Mouse (Mus musculus): ENCODE results near the gene Slc17a8. TPM values are rescaled to one million over a fixed set of nuclear protein-coding genes. Genes with fewer than 3 reads are reported as not detected.
A peak's percentile ranks its signal among the peaks of the same experiment; 100 is the strongest.

Slc17a8 gene
- total RNA-seq, 2 experiments from 2014 or later: 3.1 to 3.5 TPM

DNA sequence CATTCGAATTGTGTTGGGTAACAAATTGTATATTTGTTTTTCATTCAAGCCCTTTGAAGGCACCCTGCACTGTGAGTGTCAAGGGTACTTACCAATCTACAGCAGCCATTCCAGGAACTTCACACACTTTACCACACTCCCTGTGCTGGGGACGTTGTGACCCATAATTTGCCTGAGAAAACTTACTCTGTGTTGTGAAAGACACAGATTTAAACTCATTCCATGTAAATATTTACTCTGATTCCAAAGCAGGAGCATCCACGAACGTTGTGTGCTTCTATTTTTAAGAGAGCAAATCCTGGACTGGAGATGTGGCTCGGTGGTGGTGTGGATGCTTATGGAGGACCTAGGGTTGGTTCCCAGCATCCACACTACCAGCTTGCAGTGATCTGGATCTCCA is 10.8 kb upstream of the Slc17a8 start:
- Histone ChIP-seq H3K27ac (no peak overlapping the region), H3K4me3 (no peak overlapping the region)
- DNase-seq (ENCODE audit: low spot score in 2 of 2): no peak
- no peak for TF ChIP-seq CTCF (conservative IDR thresholded peaks at IDR 0.05)

GRCm38 (mm10) chr10:89630564-89630963 is 9.5 kb upstream of the Slc17a8 start:
- TF ChIP-seq CTCF (conservative IDR thresholded peaks at IDR 0.05): no peak
- Histone ChIP-seq H3K27ac (no peak overlapping the region), H3K4me3 (no peak overlapping the region)
- DNase-seq (ENCODE audit: low spot score in 2 of 2): no peak

- H3K4me3 ChIP-seq: no peak overlapping the region
- peak; percentile 89 for TF ChIP-seq CTCF (conservative IDR thresholded peaks at IDR 0.05)
- peak; percentile 55 to 81 for DNase-seq (ENCODE audit: low spot score in 2 of 2)
- no peak overlapping the region for H3K27ac ChIP-seq
Measured at GRCm38 (mm10) chr10:89630052-89630451, 9.0 kb upstream of the Slc17a8 start.

DNA sequence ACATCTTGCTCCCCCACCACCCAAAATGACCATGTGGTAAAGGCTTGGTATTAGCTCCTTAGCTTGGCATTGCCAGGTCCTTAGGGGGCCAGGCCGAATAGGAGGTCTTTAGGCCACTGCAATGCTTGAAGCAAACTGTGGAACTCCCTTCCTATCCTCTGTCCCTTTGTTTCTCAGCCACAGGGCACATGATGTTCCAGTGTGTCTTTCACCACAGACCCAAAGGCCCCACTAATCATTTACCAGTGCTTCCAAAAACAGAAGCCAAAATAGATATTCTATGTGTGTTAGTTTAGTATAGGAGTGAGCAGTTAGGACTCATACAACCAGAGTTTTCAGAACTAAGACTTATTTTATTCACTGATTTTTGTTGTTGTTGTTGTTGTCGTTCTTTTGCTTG is 5.7 kb upstream of the Slc17a8 start:
- Histone ChIP-seq H3K4me3 (no peak overlapping the region), H3K27ac (no peak overlapping the region)
- DNase-seq (ENCODE audit: low spot score in 2 of 2): no peak
- TF ChIP-seq CTCF (conservative IDR thresholded peaks at IDR 0.05): no peak

DNA sequence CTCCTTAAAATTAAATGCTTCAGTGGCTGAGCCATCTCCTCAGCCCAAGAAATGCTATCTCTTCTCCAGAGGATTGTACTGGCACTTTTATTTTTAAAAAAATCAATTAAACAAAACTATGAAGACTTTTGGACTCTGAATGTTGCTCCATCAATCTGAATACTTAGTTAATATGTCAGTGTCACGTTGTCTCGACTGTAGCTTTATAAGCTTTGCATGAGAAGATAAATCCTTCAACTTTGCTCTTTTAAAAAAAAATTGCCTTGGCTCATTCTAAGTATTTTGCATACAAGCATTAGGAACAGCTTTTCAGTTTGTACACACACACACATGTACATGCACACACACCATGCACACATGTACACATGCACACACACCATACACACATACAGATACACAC is 3.1 kb upstream of the Slc17a8 start:
- TF ChIP-seq CTCF (conservative IDR thresholded peaks at IDR 0.05): no peak
- no peak for DNase-seq (ENCODE audit: low spot score in 2 of 2)
- Histone ChIP-seq H3K27ac (no peak overlapping the region), H3K4me3 (no peak overlapping the region)

DNA sequence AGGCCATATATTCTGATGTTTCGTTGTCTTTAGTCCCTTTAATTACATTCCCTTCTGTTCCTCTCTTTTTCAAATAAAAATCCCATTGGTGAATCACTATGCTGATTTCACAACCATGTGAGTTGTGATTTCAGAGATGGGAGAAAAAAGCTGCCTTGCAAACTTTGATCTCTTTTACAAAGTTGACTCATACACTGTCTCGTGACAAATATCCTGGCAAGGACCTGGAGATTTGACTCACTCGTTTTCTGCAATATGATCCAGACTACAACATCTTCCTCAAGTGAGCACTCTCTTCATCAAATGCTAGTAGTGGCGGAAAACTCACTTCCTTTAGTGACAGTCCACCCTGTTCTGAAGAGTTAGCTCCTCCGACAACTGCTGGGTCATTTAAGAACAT is 21.7 kb downstream of the Slc17a8 start:
- DNase-seq (ENCODE audit: low spot score in 2 of 2): no peak
- no peak for TF ChIP-seq CTCF (conservative IDR thresholded peaks at IDR 0.05)
- no peak overlapping the region for H3K27ac ChIP-seq
- no peak overlapping the region for H3K4me3 ChIP-seq

DNA sequence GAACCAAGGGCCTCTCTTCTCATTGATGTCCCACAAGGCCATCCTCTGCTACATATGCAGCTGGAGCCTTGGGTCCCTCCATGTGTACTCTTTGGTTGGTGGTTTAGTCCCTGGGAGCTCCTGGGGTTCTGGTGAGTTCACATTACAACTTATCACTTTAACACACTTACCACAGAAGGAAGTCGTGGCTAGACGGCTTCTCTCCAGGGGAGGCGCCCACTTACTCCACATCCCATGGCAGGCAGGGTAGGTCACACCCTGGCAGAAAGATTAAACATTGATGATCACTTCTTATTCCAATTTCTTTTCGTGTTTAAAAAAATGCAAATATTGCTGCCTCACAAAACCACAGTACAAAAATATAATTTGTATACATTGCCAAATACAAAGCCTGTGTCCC is 23.8 kb downstream of the Slc17a8 start:
- DNase-seq (ENCODE audit: low spot score in 2 of 2): no peak
- no peak for TF ChIP-seq CTCF (conservative IDR thresholded peaks at IDR 0.05)
- Histone ChIP-seq H3K4me3 (no peak overlapping the region), H3K27ac (no peak overlapping the region)

GRCm38 (mm10) chr10:89595935-89596334 is 25.1 kb downstream of the Slc17a8 start:
- DNase-seq (ENCODE audit: low spot score in 2 of 2): no peak
- no peak for TF ChIP-seq CTCF (conservative IDR thresholded peaks at IDR 0.05)
- Histone ChIP-seq H3K27ac (no peak overlapping the region), H3K4me3 (no peak overlapping the region)

GRCm38 (mm10) chr10:89595514-89595913 is 25.5 kb downstream of the Slc17a8 start:
- Histone ChIP-seq H3K4me3 (no peak overlapping the region), H3K27ac (no peak overlapping the region)
- DNase-seq (ENCODE audit: low spot score in 2 of 2): no peak
- no peak for TF ChIP-seq CTCF (conservative IDR thresholded peaks at IDR 0.05)

- H3K27ac ChIP-seq: no peak overlapping the region
- no peak overlapping the region for H3K4me3 ChIP-seq
- no peak for DNase-seq (ENCODE audit: low spot score in 2 of 2)
- no peak for TF ChIP-seq CTCF (conservative IDR thresholded peaks at IDR 0.05)
Measured at GRCm38 (mm10) chr10:89594309-89594708, 26.7 kb downstream of the Slc17a8 start.

GRCm38 (mm10) chr10:89592797-89593196 is 28.3 kb downstream of the Slc17a8 start:
- DNase-seq (ENCODE audit: low spot score in 2 of 2): peak in 1 of 2 experiments; percentile 4
- Histone ChIP-seq H3K27ac (no peak overlapping the region), H3K4me3 (no peak overlapping the region)
- TF ChIP-seq CTCF (conservative IDR thresholded peaks at IDR 0.05): no peak

DNA sequence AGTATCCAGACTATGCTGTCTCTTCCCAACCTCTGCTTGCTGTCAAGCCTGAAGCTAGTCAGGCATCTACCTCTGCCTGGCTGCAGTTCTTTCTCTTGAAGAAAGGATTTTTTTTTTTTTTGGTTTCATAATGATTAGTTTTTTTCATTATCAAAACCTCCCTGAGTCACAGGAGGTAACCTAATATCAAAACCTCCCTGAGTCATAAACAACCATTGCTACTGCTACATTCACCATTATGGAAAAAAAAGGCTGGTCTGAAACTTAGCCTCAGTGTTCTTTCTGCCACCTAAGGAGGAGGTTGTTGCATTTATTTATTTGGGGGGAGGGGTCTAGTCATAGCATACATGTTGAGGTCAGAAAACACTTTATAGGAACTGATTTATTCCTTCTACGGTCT is 31.2 kb downstream of the Slc17a8 start:
- no peak for TF ChIP-seq CTCF (conservative IDR thresholded peaks at IDR 0.05)
- Histone ChIP-seq H3K4me3 (no peak overlapping the region), H3K27ac (no peak overlapping the region)
- DNase-seq (ENCODE audit: low spot score in 2 of 2): no peak

DNA sequence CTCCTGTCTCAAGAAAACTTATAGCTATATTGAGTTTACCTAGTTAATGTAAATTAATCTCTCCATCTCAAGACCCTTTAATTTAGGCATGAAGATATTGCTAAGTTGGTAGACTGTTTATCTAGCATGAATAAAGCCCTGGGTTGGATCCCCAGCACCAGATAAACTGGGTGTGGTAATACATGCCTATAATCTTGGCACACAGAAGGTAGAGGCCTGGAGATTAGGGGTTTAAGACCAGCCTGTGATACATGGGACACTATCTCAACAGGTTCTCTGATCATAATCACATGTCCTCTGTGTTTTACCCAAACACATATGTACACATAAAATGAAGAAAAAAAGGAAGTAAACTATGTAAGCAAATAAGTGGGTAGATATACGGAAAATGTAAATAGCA is 32.3 kb downstream of the Slc17a8 start:
- no peak for TF ChIP-seq CTCF (conservative IDR thresholded peaks at IDR 0.05)
- no peak for DNase-seq (ENCODE audit: low spot score in 2 of 2)

DNA sequence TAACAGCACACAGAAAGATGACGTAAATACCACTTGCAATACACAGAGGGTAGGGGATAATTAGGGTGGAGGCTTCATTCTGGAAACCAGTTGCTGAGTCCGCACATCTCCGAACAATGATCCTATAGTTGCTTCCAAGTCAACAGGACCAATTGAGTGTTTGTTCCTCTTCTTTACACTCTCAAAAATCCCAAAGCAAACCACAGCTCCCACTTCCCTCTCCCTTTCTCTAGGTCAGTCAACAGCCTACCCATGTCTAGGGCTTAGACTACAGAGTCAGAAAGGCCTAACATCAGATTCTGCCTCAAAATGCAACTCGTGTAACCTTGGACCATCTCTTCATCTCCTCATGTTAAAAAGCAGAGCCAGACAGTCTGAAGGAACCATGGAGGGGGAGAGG is 36.3 kb downstream of the Slc17a8 start:
- no peak overlapping the region for H3K27ac ChIP-seq
- H3K4me3 ChIP-seq: no peak overlapping the region
- no peak for DNase-seq (ENCODE audit: low spot score in 2 of 2)
- no peak for TF ChIP-seq CTCF (conservative IDR thresholded peaks at IDR 0.05)

More for the DNA sequence above, 32.3 kb downstream of the Slc17a8 start:
- Histone ChIP-seq H3K27ac (no peak overlapping the region), H3K4me3 (no peak overlapping the region)

DNA sequence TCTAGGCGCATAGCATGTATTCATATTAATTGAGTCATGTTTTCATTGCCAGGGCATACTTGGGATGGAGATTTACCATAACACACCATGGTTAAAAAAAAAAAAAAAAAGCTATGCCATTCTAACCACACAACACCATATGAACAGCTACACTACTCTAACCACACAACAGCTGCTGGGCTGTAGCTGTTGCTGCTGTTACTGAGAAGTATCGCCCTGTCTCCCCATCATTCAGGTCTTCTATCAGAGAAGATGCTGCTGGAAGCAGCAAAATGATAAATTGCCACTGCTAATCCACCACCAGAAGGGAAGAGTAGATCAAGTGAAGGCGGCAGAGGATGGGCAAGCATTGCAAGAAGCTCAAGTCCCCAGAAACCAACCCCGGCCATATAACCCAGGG is 42.3 kb downstream of the Slc17a8 start:
- DNase-seq (ENCODE audit: low spot score in 2 of 2): no peak
- Histone ChIP-seq H3K27ac (no peak overlapping the region), H3K4me3 (no peak overlapping the region)
- TF ChIP-seq CTCF (conservative IDR thresholded peaks at IDR 0.05): no peak
